ENCODE assay signal across 15 mouse cellular contexts in genomic region chr15:12800405-12801141, GRCm38 (mm10). TPM values are rescaled to one million over a fixed set of nuclear protein-coding genes. Genes with fewer than 3 reads are reported as not detected.
DNase-seq lines count a peak whose midpoint lies in the region; ATAC-seq and TF ChIP-seq lines count a peak whose summit lies in the region.
"Had no signal": no experiment of that assay in that cellular context is flagged by ENCODE, and none has a peak within 500 bp of the region (broad histone marks: within the 10 kb centered on the region; RNA-seq: fewer than 3 reads in every experiment).

No protein-coding gene starts in this region.

- H3K9me3 ChIP-seq in forebrain, embryonic 14.5 days (replicated peaks; ENCODE audit: control insufficient read depth, low read length): no peaks in the 10 kb centered on the region
- H3K9me3 ChIP-seq in forebrain, embryonic 11.5 days (ENCODE audit: control insufficient read depth, low read length): no peaks in the 10 kb centered on the region
- no peaks in the 10 kb centered on the region for H3K9me3 ChIP-seq in liver, embryonic 14.5 days (ENCODE audit: control insufficient read depth, low read length)
- H3K9me3 ChIP-seq in liver, embryonic 11.5 days (ENCODE audit: control insufficient read depth, low read length): no peaks in the 10 kb centered on the region
- H3K9me3 ChIP-seq: forebrain, embryonic 15.5 days had no signal

- no peak overlapping the region for H3K27ac ChIP-seq in forebrain, embryonic 14.5 days (ENCODE audit: low read depth, low read length)
- no peak overlapping the region for H3K27ac ChIP-seq in forebrain, embryonic 11.5 days (ENCODE audit: low read depth, low read length)
- H3K27ac ChIP-seq in liver, embryonic 14.5 days: no peak overlapping the region
- H3K27ac ChIP-seq in liver, embryonic 11.5 days (ENCODE audit: low read depth, low read length): no peak overlapping the region
- H3K27ac ChIP-seq: forebrain, embryonic 15.5 days; hindbrain, postnatal 0 days had no signal

- 61% methylated on average over 15 of the region's 15 CpGs for WGBS in forebrain, embryonic 14.5 days
- WGBS in forebrain, embryonic 11.5 days: 67% methylated on average over 14 of the region's 15 CpGs
- 40% methylated on average over 15 of the region's 15 CpGs for WGBS in liver, embryonic 14.5 days (ENCODE audit: insufficient replicate concordance)
- 35% methylated on average over 15 of the region's 15 CpGs for WGBS in liver, embryonic 11.5 days

- ATAC-seq in forebrain, embryonic 14.5 days: no peak
- no peak for ATAC-seq in forebrain, embryonic 11.5 days (replicated peaks; ENCODE audit: low FRiP score)
- no peak for ATAC-seq in liver, embryonic 14.5 days (ENCODE audit: insufficient read depth)
- ATAC-seq in liver, embryonic 11.5 days (replicated peaks; ENCODE audit: low FRiP score): no peak
- peak; percentile 74 for ATAC-seq in inflammation-experienced regulatory T-cells, adult 6 months
- ATAC-seq: forebrain, embryonic 15.5 days; hindbrain, postnatal 0 days had no signal

- no peak overlapping the region for H3K4me2 ChIP-seq in forebrain, embryonic 14.5 days (ENCODE audit: low read length)
- no peak overlapping the region for H3K4me2 ChIP-seq in forebrain, embryonic 11.5 days (ENCODE audit: low read depth, low read length, severe bottlenecking)
- H3K4me2 ChIP-seq in liver, embryonic 14.5 days (ENCODE audit: low read depth): 0 out of 2 replicates have a peak overlapping the region, but pooled peaks have one; percentile 8
- H3K4me2 ChIP-seq in liver, embryonic 11.5 days: no peak overlapping the region
- H3K4me2 ChIP-seq: forebrain, embryonic 15.5 days had no signal

- no peak overlapping the region for H3K4me3 ChIP-seq in forebrain, embryonic 14.5 days (ENCODE audit: low read depth, low read length)
- H3K4me3 ChIP-seq in forebrain, embryonic 11.5 days (ENCODE audit: low read depth, low read length): no peak overlapping the region
- peak overlapping the region in 1 of 2 experiments; percentile 38; a peak in 1 of 4 replicates for H3K4me3 ChIP-seq in liver, embryonic 14.5 days (ENCODE audit: insufficient read depth in 1 of 2, low read depth in 2 of 2, low read length in 2 of 2)
- H3K4me3 ChIP-seq in liver, embryonic 11.5 days (ENCODE audit: low read depth, low read length): no peak overlapping the region
- H3K4me3 ChIP-seq: forebrain, embryonic 15.5 days had no signal

- no peaks in the 10 kb centered on the region for H3K27me3 ChIP-seq in forebrain, embryonic 14.5 days (replicated peaks; ENCODE audit: control insufficient read depth, insufficient read depth, low read length)
- H3K27me3 ChIP-seq in forebrain, embryonic 11.5 days (ENCODE audit: control insufficient read depth, insufficient read depth, low read length): no peaks in the 10 kb centered on the region
- H3K27me3 ChIP-seq in liver, embryonic 14.5 days (ENCODE audit: control insufficient read depth, insufficient read depth, low read length): no peaks in the 10 kb centered on the region; the same call in 1 of the 2 replicates
- no peaks in the 10 kb centered on the region for H3K27me3 ChIP-seq in liver, embryonic 11.5 days (replicated peaks; ENCODE audit: control insufficient read depth, insufficient read depth, low read length)
- H3K27me3 ChIP-seq: forebrain, embryonic 15.5 days had no signal

- H3K36me3 ChIP-seq in forebrain, embryonic 14.5 days (ENCODE audit: control insufficient read depth, insufficient read depth, low read length): no peaks in the 10 kb centered on the region
- H3K36me3 ChIP-seq in forebrain, embryonic 11.5 days (ENCODE audit: control insufficient read depth, insufficient read depth, low read length): no peaks in the 10 kb centered on the region
- H3K36me3 ChIP-seq in liver, embryonic 14.5 days (replicated peaks; ENCODE audit: control insufficient read depth, insufficient read depth, low read depth): no peaks in the 10 kb centered on the region
- no peaks in the 10 kb centered on the region for H3K36me3 ChIP-seq in liver, embryonic 11.5 days (ENCODE audit: control insufficient read depth, insufficient read depth, low read length)
- H3K36me3 ChIP-seq: forebrain, embryonic 15.5 days had no signal

- TF ChIP-seq CTCF in liver, embryonic 14.5 days (IDR thresholded peaks at IDR 0.05; ENCODE audit: low read depth): no peak

- H3K4me1 ChIP-seq in forebrain, embryonic 14.5 days (ENCODE audit: control insufficient read depth, insufficient read depth, low read length): no peaks in the 10 kb centered on the region
- H3K4me1 ChIP-seq in forebrain, embryonic 11.5 days (replicated peaks; ENCODE audit: control insufficient read depth, insufficient read depth, low read length): no peaks in the 10 kb centered on the region
- peaks cover 0 to 3% of the 10 kb centered on the region in 2 experiments; a peak in 3 of 4 replicates for H3K4me1 ChIP-seq in liver, embryonic 14.5 days (replicated peaks; ENCODE audit: control insufficient read depth in 2 of 2, insufficient read depth in 2 of 2, low read length in 1 of 2)
- H3K4me1 ChIP-seq in liver, embryonic 11.5 days (replicated peaks; ENCODE audit: control insufficient read depth, insufficient read depth, low read length): no peaks in the 10 kb centered on the region; the same call in 1 of the 2 replicates
- H3K4me1 ChIP-seq: forebrain, embryonic 15.5 days had no signal

- peak; percentile 2 for DNase-seq in forebrain, embryonic 14.5 days (ENCODE audit: low spot score)
- no peak for DNase-seq in forebrain, embryonic 11.5 days (ENCODE audit: low spot score)
- no peak for DNase-seq in liver, embryonic 14.5 days (ENCODE audit: low read depth in 3 of 3, low spot score in 3 of 3)
- no peak for DNase-seq in liver, embryonic 11.5 days (ENCODE audit: low spot score)
- peak; percentile 60 for DNase-seq in CD4-positive, CD25-positive, alpha-beta regulatory T cell, adult 2 months (ENCODE audit: low read depth, low spot score)
- DNase-seq in right cerebral cortex, postnatal 36 days (ENCODE audit: low spot score in 2 of 2): no peak
- no peak for DNase-seq in B cell, adult 2 months
- DNase-seq: adrenal gland, postnatal 10 days; cerebellum, adult 11-12 months; gastrocnemius, postnatal 25 days; kidney, postnatal 10 days; left cerebral cortex, postnatal 4 days had no signal

- H3K9ac ChIP-seq in forebrain, embryonic 14.5 days (ENCODE audit: low read length): no peak overlapping the region
- H3K9ac ChIP-seq in forebrain, embryonic 11.5 days (ENCODE audit: low read length): no peak overlapping the region
- no peak overlapping the region for H3K9ac ChIP-seq in liver, embryonic 14.5 days (replicated peaks)
- no peak overlapping the region for H3K9ac ChIP-seq in liver, embryonic 11.5 days (ENCODE audit: low read depth, low read length)
- H3K9ac ChIP-seq: forebrain, embryonic 15.5 days had no signal

- TF ChIP-seq EP300 in liver, embryonic 14.5 days (IDR thresholded peaks at IDR 0.05; ENCODE audit: low read depth): no peak

RNA-seq across cellular contexts. Expression of gene 6030458C11Rik, which starts 23.9 kb away (rescaled TPM):
- polyA plus RNA-seq in forebrain, embryonic 14.5 days (2014; fragmentation: Nextera tagmentation; extraction: Ambion mirVana): 13.2 and 17.1 TPM in 2 replicates
- 35.7 and 42.2 TPM in 2 replicates for polyA plus RNA-seq in forebrain, embryonic 11.5 days (2014; fragmentation: Nextera tagmentation; extraction: Ambion mirVana)
- polyA plus RNA-seq in liver, embryonic 14.5 days (2012; rRNA removed): 16.9 and 21.4 TPM in 2 replicates
- polyA plus RNA-seq in liver, embryonic 14.5 days (2014; fragmentation: Nextera tagmentation; extraction: Ambion mirVana): 14.3 and 14.7 TPM in 2 replicates
- polyA plus RNA-seq in liver, embryonic 11.5 days (2014; fragmentation: Nextera tagmentation; extraction: Ambion mirVana): 54.8 and 60.1 TPM in 2 replicates
- 10 to 100 TPM; 30.0 to 42.0 (median 31.1) TPM for polyA plus RNA-seq in inflammation-experienced regulatory T-cells, adult 6 months (2017; shearing (Covaris generic))

RNA-seq across cellular contexts. Expression of gene Drosha, which starts 24.0 kb away (rescaled TPM):
- polyA plus RNA-seq in forebrain, embryonic 14.5 days (2014; fragmentation: Nextera tagmentation; extraction: Ambion mirVana): 50.2 and 60.4 TPM in 2 replicates
- 88.5 and 90.2 TPM in 2 replicates for polyA plus RNA-seq in forebrain, embryonic 11.5 days (2014; fragmentation: Nextera tagmentation; extraction: Ambion mirVana)
- polyA plus RNA-seq in liver, embryonic 14.5 days (2012; rRNA removed): 6.6 and 8.8 TPM in 2 replicates
- 13.5 and 16.8 TPM in 2 replicates for polyA plus RNA-seq in liver, embryonic 14.5 days (2014; fragmentation: Nextera tagmentation; extraction: Ambion mirVana)
- 50.4 and 52.2 TPM in 2 replicates for polyA plus RNA-seq in liver, embryonic 11.5 days (2014; fragmentation: Nextera tagmentation; extraction: Ambion mirVana)
- 10 to 100 TPM; 11.7 to 18.1 (median 14.6) TPM for polyA plus RNA-seq in inflammation-experienced regulatory T-cells, adult 6 months (2017; shearing (Covaris generic))

Comparison
In these comparisons a context has a peak if more than half of its experiments do, and no peak if none do; other contexts are left out.
1. DNase-seq: peak in forebrain, embryonic 14.5 days (single experiment) and CD4-positive, CD25-positive, alpha-beta regulatory T cell, adult 2 months (single experiment); none in forebrain, embryonic 11.5 days (single experiment), liver, embryonic 14.5 days (0 of 3), liver, embryonic 11.5 days (single experiment), right cerebral cortex, postnatal 36 days (0 of 2) and B cell, adult 2 months (0 of 2).